Mouse (Mus musculus): ENCODE measurements around the gene Nop58.
"Not testable (repeated sequence)": the region's sequence is repeated elsewhere in the genome, so short reads cannot be mapped to it uniquely, and the experiment has no call there.

The Nop58 gene

DNA sequence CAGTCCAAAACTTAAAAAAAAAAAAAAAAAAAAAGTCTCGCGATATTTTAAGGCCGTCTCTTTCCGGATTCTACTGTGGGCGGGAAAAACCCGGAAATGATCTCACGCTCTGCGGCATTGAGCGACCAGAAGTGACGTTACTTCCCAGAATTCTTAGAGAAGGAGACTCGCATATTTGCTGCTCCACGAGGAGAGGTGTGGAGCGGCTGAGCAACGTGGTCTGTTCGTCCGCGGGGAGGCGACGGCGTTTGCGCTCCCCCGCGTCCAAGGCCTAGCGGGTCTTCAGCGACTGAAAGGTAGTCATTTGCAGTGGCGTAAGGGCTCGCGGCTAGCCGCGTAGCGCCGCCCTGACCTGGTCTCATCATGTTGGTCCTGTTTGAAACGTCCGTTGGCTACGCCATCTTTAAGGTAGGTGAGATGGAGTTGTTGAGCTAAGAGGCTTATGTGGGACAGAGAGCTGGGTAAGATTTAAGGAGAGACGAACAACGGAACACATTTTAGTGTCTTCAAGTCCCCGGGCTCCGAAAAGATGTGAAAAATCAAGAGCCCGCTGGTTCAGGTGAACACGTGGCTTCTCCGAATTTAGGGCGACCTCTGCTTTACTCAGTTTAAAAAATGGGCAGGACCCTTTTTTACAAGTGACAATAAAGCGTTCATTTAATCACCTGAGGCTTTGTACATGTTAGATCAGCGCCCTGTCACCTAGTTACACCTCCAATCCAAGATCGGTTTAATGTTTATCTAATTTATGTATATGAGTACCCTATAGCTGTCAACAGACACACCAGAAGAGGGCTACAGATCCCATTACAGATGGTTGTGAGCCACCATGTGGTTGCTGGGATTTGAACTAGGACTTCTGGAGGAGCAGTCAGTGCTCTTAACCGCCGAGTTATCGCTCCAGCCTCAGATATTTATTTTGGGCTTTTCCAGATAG lies at the start of gene Nop58:
TSS of gene Nop58 (plus strand) at position 153 of the 937 bp plus-strand sequence.
- peak; percentile 66 to 86 for DNase-seq

DNA sequence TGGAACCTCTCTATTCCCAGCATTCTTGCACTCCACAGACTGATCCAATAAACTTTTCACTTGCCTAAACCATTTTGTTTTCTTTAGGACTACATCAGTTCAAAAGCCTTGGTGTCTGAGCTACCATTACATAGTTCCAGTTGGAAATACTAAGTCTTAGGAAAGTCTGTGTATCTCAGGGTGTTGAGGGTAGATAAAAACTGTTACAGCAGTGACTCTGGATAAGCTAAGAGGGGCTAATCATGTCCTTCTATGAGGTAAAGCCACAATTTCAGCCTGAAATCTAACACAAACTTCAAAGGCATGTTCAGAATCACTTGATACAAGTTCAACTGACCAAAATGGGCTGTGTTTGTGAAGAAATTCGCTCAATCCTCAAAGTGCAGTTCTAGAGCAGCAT lies 48.4 kb upstream of the Nop58 start:
- DNase-seq, result no peak

DNA sequence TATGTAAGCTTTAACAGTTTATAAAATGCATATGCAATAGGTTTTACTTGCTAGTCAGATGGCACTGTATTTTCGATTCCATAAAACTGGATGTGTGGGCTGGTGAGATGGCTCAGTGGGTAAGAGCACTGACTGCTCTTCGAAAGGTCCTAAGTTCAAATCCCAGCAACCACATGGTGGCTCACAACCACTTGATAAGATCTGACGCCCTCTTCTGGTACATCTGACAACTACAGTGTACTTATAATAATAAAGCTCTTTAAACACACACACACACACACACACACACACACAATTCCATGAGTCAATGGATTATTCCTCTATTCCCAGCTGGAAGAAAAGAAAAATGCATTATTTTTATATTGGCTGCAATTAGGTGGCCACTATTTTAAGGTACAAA lies 46.4 kb upstream of the Nop58 start:
- DNase-seq, result no peak

DNA sequence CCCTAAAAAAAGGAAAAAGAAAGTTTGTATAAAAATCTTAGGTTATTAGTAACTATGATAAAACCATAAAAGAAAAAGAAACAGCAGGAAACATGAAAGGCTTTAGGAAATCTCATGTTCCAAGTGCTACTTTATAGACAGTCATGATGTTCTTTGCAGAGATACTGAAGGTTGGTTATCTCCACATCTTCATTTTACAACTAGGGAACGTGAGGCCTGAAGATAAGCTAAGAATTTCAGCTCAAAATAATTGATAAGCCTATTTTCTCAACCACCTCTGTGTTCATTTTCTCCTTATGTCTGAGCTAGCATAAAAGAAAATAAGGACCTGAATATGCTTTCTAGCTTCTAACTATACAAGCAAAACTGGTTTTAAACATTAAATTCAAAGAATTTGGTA lies 42.3 kb upstream of the Nop58 start:
- DNase-seq, result no peak

DNA sequence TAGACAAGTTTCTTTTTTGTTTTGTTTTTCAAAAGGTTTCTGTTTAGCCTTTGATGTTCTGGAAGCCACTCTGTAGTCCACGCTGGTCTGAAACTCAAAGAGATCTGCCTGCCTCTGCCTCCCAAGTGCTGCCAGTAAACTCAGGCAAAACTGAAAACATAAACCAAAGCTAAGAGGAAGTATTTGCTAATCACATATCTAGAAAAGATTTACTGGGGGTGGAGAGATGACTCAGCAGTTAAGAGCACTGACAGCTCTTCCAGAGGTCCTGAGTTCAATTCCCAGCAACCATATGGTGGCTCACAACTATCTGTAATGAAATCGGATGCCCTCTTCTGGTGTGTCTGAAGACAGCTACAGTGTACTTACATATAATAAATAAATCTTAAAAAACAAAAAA lies 38.3 kb upstream of the Nop58 start:
- DNase-seq, result not testable (repeated sequence)

DNA sequence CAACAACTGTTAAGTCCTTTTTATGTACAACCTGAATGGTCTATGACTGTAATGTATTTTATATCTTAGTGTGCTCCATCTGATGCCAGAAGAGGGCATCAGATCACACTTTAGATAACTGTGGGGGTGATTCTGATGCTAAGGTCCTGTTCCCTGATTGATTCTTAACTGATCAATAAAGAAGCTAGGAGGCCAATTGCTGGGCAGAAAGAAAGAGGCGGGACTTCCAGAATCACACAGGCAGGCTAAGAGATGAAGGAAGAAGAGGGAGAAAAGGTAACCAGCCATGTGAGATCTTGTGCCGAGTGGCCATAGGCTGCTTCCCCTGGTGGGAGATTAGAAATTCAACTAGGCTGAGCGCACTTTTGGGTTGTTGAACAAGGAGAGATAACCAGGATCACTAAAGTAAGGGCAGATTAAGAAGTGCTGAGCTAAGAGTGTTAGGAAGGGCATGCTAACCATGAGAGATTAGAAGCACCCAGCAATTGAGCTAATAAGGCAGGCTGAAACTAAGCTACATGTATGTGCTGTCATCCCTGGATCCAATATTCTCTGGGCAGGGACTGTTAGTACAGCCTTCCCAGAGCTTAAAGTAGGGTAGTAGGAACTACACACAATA lies 33.5 kb upstream of the Nop58 start:
- DNase-seq, result no peak

DNA sequence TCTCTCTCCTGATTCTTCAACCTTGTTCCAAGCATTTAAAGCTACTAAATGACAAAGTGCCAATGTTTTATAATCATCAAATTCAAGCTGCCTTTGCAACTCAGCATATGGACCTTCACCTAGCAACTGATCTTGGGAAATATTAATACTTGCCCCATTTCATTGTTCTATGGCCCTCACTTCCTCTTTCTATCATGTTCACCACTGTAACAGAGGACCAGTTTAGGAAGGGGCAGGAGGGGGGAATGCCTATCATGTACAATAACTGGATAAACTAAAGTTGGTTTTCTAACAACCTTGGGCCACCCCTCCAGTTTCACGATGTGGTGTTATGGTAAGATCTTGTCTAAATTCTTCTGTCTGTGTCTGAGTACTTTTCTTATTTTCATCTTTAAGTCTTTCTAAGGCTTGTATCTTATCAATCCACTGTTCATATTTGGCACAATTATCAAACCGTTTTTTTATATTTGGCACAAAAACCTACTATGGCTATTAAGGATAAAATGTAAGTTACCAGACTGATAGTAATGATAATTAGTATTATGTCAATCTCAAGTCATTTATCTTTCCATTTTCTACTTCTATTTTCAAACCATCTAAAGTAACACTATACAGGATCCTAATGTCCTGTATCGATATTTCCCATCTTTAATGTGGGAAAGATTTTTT lies 31.4 kb upstream of the Nop58 start:
- no peak for DNase-seq

DNA sequence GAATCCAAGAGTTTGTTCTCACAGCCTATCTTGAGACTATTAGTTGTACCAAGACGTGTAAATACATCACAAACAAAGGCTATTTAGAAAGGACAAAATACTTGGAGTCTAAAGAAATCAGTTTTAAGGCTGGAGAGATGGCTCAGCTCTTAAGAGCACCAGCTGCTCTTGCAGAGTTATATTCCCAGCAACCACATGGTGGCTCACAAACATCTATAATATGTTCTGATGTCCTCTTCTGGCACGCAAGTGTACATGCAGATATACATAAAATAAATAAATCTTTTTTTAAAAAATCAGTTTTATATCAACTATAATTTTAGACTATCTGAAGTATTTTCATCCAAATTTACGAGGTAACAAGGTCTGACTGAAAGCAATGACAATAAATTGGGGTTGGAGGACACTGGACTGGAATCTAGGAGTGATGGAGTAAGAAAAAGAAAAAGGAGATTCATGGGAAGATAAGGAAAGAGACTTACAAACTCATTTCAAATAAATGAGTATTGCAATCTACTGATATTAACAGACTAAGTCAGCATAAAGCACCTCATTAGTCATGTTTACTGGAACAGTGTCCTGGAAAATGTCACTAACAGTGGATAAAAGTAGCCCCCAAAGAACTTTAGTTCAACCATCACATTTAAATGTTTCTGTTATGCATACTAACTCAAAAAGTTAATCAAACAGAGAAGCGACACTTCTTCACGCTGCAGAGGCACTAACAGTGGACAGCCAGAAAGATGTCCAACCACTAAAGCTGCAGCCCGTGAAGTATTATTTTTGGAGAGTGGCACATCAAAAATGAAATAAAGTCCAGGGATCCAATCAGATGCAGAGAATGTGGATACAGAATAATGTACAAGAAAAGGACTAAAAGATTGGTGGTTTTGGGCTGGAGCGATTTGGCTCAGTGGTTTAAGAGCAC lies 28.3 kb upstream of the Nop58 start:
- no peak for DNase-seq

DNA sequence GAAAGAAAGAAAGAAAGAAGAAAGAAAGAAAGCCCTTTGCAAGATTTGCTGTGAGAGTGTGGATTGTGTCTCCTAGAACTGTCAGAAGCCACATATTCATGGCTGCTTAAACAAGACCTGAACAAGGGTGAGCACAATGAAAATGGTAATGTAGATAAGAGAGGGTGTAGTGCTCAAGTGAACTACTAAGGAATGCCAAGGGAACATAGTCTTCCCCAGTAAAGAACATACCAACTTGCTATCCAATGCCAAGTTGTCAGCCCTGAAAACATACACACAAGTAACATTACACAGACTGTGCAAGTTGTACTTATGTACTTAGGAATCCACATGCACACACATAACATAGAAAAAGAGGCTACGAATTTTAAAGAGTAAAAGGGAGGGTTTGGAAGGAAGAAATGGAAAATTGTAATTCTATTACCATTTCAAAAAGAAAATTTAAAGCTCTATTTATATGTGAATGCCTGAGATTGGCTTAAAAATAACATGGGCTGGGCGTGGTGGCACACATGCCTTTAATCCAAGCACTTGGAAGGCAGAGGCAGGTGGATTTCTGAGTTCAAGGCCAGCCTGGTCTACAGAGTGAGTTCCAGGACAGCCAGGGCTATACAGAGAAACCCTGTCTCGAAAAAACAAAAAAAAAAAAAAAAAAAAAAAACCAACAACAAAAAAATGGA lies 21.2 kb upstream of the Nop58 start:
- DNase-seq, result no peak

DNA sequence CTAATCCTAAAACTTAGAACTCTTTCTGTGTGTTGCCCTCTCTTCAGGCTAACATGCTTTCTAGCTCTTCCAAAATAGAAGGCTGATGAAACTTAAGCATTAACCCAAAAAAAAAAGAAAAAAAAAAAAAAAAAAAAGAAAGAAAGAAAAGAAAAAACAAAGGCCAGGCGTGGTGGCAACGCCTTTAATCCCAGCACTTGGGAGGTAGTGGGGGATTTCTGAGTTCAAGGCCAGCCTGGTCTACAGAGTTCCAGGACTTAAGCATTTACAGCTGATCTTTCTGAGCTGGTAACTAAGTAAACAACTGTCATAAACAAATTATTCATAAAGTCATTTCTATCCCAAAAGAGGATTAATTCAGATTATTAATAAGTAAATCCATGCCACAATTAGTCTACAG lies 15.9 kb upstream of the Nop58 start:
- no peak for DNase-seq

DNA sequence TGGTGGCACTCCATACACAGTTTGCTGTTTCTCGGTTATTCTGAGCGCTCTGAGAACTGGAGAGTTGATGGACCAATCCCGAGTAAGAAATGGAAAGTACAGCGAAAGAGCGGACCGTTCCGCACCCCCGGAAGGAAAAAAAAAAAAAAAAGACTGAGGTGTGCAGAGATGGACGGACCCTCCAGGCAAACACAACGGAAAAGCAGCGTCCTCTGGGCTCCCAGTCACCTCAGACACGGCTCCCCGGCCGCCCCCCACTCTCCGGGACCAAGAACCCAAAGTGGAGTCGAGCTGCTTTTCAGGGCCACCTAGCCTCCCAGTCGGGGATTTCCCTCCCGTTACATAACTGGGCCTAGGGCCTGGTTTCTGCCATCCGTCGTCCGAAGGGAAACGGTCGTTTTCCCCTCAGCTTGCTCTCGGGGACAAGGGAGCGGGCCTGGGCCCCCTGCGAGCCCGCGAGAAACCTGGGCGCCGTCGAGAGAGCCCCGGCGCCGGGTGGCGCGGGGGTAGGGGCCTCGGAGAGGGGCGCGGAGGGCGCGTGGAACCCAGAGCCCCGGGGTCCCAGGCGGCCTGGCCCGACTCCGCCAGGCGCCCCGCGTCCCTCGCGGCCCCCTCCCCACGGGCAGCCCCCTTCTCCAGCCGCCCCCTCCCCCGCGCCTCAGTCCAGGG lies 14.7 kb upstream of the Nop58 start:
- DNase-seq, result peak; percentile 24 to 26

DNA sequence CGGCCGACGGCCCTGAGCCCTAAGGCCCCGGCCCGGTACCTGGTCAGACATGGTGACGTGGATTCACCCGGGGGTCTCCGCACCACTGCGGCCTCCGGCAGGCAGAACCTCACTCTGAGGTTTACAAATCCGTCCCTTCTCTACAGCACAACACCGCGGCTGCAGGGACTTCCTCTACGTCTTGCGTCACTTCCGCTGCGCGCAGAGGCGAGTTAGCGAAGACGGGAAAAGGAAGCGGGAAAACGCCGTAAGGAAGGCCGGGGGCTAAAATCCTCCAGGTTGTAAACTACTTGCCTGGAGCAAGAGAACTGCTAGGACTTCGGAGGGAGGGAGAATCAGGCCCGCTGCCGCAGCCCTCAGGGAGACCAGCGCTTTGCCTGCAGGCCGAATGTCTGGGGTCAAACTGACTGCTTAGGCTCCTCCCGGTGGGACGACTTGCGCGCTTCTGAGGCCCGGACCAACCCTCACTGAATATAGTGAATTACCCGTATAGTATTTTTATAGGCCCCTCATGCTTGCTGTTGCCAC lies 14.1 kb upstream of the Nop58 start, which contains the start of gene Sumo1:
TSS of gene Sumo1 (minus strand) at position 194 of the 528 bp plus-strand sequence.
- peak; percentile 76 to 83 for DNase-seq

DNA sequence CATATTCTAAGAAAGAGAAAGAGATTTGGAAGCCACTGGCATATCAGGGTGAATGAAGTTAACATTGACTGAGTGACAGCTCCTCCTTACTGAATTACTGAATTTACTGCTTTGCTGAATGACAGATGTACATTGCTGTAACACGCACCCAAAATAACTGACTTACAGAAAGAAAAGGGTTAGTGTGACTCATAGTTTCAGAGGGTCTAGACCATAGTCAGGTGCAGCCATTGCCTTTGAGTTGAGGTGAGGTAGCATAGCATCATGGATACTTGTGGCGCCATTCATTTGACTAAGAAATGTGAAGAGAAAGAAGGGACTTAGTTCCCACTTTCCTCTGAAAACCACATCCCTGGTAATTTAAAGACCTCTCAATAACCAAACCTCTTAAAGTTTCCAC lies 11.1 kb upstream of the Nop58 start:
- DNase-seq, result no peak

DNA sequence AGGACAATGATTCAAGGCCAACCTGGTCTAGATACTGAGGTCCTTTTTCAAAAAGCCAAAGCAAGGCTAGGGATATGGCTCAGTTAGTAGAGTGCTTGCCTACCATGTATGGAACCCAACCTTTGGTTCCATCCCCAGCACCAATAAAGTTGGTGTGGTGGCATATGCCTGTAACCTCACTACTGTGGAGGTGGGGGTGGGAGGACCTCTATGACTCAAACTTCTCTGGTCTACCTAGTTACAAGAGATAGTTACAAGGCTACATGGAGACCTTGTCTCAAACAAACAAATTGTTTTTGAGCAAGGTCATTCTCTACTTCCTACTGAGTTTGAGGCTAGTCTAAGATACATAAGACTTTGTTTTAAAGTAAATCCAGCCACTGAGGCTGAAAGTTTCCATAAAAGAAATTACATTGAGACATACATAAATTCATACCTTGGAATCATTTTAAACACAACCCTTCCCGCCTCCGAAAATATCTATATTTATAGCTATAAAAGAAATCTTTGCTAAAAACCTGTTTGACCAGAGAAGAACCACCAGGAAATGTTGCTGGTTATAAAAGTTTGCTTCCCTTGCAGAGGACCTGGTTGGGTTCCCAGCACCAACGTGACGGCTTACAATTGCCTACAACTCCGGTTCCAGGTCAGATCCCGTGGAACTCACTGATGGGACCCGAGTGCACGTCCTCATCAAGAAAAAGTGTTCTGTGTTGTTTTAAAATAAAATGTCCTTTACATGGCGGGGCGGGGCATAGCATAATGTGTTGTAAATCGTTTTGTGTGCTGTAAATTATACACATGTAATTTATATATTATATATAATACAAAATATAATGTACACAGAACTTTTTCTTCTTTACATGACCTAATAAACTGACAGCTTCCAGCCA lies 599 bp upstream of the Nop58 start:
- DNase-seq, result no peak

DNA sequence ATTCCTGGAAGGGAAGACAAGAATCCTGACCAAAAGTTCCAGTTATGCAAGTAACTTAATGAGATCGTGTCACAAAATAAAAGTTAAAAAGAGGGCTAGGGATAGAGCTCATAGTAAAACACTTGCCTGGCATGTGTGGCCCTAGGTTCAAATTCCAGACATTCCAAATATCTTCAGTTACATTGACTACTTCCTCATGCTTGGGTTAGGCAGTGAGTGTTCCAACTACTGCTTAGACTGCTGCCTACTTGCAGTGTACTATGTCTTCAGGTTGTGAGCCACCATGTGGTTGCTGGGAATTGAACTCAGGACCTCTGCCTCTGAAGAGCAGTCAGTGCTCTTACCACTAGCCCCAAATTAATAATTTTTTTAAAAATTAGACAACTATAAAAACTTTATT lies 2.7 kb downstream of the Nop58 start:
- no peak for DNase-seq

DNA sequence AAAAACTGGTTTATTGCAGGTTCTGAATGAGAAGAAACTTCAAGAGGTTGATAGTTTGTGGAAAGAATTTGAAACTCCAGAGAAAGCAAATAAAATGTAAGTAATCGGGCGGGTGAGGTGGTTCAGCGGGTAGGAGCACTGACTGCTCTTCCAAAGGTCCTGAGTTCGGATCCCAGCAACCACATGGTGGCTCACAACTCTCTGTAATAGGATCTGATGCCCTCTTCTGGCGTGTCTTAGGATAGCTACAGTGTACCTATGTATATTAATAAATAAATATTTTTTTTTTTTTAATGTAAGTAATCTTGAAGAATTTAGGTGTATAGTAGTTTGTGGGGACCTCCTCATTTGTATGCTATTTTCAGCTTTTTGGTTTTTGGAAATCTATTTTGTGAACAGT lies 5.7 kb downstream of the Nop58 start:
- no peak for DNase-seq

DNA sequence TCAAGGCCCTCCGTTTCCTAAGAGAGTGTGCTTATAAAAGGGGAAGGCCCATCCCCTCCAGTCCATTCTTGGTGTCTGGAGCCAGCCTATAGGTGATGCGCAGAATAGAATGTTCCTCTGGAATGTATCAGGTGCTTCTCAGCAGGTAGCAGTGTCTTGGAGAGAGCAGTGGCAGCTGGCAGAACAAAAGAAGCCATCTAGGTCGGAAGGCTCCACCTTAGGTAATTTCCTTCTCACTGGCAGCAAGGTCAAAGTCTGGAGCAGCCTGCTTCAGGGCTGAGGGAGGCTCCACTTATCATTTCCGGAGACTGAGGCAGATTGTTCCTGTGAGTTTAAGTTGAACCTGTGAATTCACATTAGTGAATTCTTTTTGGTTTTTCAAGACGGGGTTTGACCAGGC lies 13.0 kb downstream of the Nop58 start:
- DNase-seq, result no peak

DNA sequence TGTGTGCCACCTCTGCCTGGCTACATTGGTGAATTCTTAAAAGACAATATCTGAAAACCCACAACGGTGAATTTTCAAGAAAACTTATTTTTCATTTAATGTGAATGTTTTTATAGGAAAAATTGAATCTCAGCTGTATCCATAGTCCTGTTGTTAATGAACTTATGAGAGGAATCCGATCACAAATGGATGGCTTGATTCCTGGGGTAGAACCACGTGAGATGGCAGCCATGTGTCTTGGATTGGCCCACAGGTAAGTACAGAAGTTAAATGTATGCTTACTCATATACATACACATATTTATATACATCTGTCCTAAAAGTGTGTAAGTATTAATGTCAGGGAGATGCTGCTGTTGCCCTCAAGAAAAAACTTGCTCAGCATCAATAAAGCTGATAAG lies 13.4 kb downstream of the Nop58 start:
- DNase-seq, result no peak

DNA sequence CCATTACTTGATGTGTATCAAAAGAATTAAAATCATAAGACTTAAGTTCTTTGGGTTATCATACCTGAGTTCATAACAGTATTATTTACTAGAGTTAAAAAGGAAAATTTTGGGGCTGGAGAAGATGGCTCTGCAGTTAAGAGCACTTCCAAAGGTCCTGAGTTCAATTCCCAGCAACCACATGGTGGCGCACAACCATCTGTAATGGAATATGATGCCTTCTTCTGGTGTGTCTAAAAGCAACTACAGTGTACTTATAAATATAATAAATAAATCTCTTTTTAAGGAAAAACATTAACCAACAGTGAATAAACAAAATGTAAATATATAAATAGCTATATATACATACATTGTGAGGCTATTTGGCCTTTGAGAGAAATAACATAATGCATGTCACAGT lies 17.0 kb downstream of the Nop58 start:
- DNase-seq, result no peak

DNA sequence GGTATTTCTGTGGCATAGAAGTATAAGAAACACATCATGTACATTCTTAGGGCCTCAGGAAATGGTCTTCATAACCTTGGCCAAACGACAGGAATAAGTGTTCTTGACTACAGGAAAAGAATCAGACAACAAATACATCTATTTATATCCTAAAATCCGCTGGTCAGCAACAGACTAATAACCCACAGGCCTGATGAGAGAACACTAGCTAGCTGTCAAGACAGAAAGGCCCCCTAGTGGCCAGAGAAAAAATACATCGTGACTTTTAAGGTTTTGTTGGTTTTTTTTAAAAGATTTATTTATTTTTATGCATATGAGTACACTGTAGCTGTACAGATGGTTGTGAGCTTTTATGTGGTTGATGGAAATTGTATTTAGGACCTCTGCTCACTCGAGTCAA lies 35.1 kb downstream of the Nop58 start:
- no peak for DNase-seq

Measured in thymus, adult 18-20 months (tissue).